Mouse (Mus musculus) heart, postnatal 0 days (tissue): ENCODE measurements at regions not wholly inside any gene's neighbourhood (a gene's known extent, or its start where the extent isn't known, plus 50 kb on each side); places are given as distances from the start of the nearest gene placed in this dataset.

Experiments
- ATAC-seq: fragments of 200-750 bp; cut with Nextera tagmentation; 2 replicates; pipeline ENCODE4 v1.8.0; 2017; ENCODE audit warnings: low read depth, moderate number of reproducible peaks, moderate library complexity; ENCODE audit not compliant: insufficient read depth
- DNase-seq: peaks from one replicate; pipeline ENCODE4 v3.0.0-alpha.2; 2016; ENCODE audit warnings: low spot score
- H3K27ac ChIP-seq: fragments of 300-500 bp; sonication (generic); 2 replicates; pipeline ENCODE4 v1.5.1; 2014; ENCODE audit warnings: low read depth, mild to moderate bottlenecking
- H3K27me3 ChIP-seq: fragments of 300-500 bp; sonication (generic); 2 replicates; pipeline ENCODE4 v1.6.1; 2014; ENCODE audit warnings: low read length, mixed read lengths; ENCODE audit not compliant: control insufficient read depth, insufficient read depth
- H3K36me3 ChIP-seq: fragments of 300-500 bp; sonication (generic); replicated peaks from 2 replicates; pipeline ENCODE4 v1.6.1; 2014; ENCODE audit warnings: low read length, mixed read lengths; ENCODE audit not compliant: control insufficient read depth, insufficient read depth
- H3K4me1 ChIP-seq: fragments of 300-500 bp; sonication (generic); 2 replicates; pipeline ENCODE4 v1.6.1; 2014; ENCODE audit warnings: antibody characterized with exemption; ENCODE audit not compliant: control insufficient read depth, insufficient read depth
- H3K4me2 ChIP-seq: fragments of 300-500 bp; sonication (generic); 2 replicates; pipeline ENCODE4 v1.6.1; 2014; ENCODE audit warnings: low read depth, mild to moderate bottlenecking, low read length, moderate library complexity
- H3K4me3 ChIP-seq: fragments of 300-500 bp; sonication (generic); 2 replicates; pipeline ENCODE4 v1.5.1; 2014; ENCODE audit warnings: low read depth, low read length
- H3K9ac ChIP-seq: fragments of 300-500 bp; sonication (generic); replicated peaks from 2 replicates; pipeline ENCODE4 v1.6.1; 2014; ENCODE audit warnings: low read depth, low read length, mixed read lengths
- H3K9me3 ChIP-seq: fragments of 300-500 bp; sonication (generic); replicated peaks from 2 replicates; pipeline ENCODE4 v1.6.1; 2016; ENCODE audit warnings: low read length; ENCODE audit not compliant: control insufficient read depth
- CTCF ChIP-seq: IDR thresholded peaks from 2 replicates; pipeline ENCODE4 v1.5.1; 2016; ENCODE audit warnings: antibody characterized with exemption, control low read depth, low read depth
- EP300 ChIP-seq: IDR thresholded peaks from 2 replicates; pipeline ENCODE4 v1.6.1; 2016; ENCODE audit warnings: antibody characterized with exemption, low read depth
- WGBS: fragments of 180-500 bp; shearing (Covaris S2); extraction: QIAGEN DNeasy Blood & Tissue Kit; methylation state at CpG from one replicate; pipeline ENCODE4 v1.1.7; 2014; 5-methylcytosine and 5-hydroxymethylcytosine counted together

GRCm38 (mm10) chr17:52078496-52078895 lies 245.4 kb upstream of the Satb1 start:
- no peak for ATAC-seq
- no peaks in the 10 kb centered on the region for H3K9me3 ChIP-seq
- H3K4me1 ChIP-seq = no peaks in the 10 kb centered on the region
- no peak for TF ChIP-seq EP300
- WGBS = 62% methylated on average over 8 of the region's 8 CpGs
- no peak overlapping the region for H3K9ac ChIP-seq
- no peaks in the 10 kb centered on the region for H3K27me3 ChIP-seq
- no peak overlapping the region for H3K4me2 ChIP-seq
- no peak overlapping the region for H3K27ac ChIP-seq
- no peak overlapping the region for H3K4me3 ChIP-seq
- H3K36me3 ChIP-seq = no peaks in the 10 kb centered on the region
- DNase-seq = no peak

GRCm38 (mm10) chr17:52077951-52078350 lies 244.9 kb upstream of the Satb1 start:
- H3K9me3 ChIP-seq = no peaks in the 10 kb centered on the region
- H3K9ac ChIP-seq = no peak overlapping the region
- H3K4me3 ChIP-seq = no peak overlapping the region
- H3K4me1 ChIP-seq = no peaks in the 10 kb centered on the region
- H3K27me3 ChIP-seq = no peaks in the 10 kb centered on the region
- H3K4me2 ChIP-seq = no peak overlapping the region
- DNase-seq (no peak), ATAC-seq (no peak)
- 79% methylated on average over 4 of the region's 4 CpGs for WGBS
- no peak overlapping the region for H3K27ac ChIP-seq
- TF ChIP-seq EP300 = no peak
- no peak for TF ChIP-seq CTCF
- H3K36me3 ChIP-seq = no peaks in the 10 kb centered on the region

DNA sequence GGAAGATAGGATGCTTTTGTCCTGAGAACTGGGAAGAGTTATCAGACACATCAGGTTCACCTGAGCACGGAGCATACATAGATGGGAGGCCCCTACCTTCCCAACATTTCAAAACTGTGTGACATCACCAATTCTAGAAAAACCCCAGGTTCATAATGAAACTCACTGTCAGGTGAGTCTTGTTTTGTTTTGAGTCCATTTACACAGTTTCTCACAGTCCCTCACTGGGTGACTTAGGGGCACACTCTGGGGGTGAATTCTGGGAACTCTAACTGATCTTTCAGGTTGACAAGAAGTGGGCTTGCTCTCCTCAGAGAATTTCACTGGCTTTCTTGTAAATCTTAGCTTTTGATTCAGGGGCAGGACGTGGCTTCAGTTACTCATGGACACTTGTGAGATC lies 243.7 kb upstream of the Satb1 start:
- H3K4me2 ChIP-seq = no peak overlapping the region
- no peak for ATAC-seq
- no peaks in the 10 kb centered on the region for H3K9me3 ChIP-seq
- no peaks in the 10 kb centered on the region for H3K4me1 ChIP-seq
- no peak for DNase-seq
- H3K4me3 ChIP-seq = no peak overlapping the region
- H3K27me3 ChIP-seq = no peaks in the 10 kb centered on the region
- 84% methylated on average over 2 of the region's 2 CpGs for WGBS
- no peaks in the 10 kb centered on the region for H3K36me3 ChIP-seq
- TF ChIP-seq CTCF (no peak), EP300 (no peak)
- H3K27ac ChIP-seq = no peak overlapping the region
- H3K9ac ChIP-seq = no peak overlapping the region

GRCm38 (mm10) chr17:52067721-52068120 lies 234.6 kb upstream of the Satb1 start:
- Histone ChIP-seq H3K27me3 (no peaks in the 10 kb centered on the region), H3K36me3 (no peaks in the 10 kb centered on the region), H3K9ac (no peak overlapping the region), H3K4me2 (no peak overlapping the region), H3K4me1 (no peaks in the 10 kb centered on the region), H3K27ac (no peak overlapping the region), H3K4me3 (no peak overlapping the region), H3K9me3 (0 out of 2 replicates have a peak, but pooled peaks cover 3% of the 10 kb centered on the region)
- WGBS = 56% methylated on average over 2 of the region's 2 CpGs
- no peak for ATAC-seq
- no peak for DNase-seq
- TF ChIP-seq CTCF (no peak), EP300 (no peak)

- Histone ChIP-seq H3K27me3 (no peaks in the 10 kb centered on the region), H3K4me1 (no peaks in the 10 kb centered on the region), H3K27ac (no peak overlapping the region), H3K4me3 (no peak overlapping the region), H3K9ac (no peak overlapping the region), H3K9me3 (0 out of 2 replicates have a peak, but pooled peaks cover 3% of the 10 kb centered on the region), H3K36me3 (no peaks in the 10 kb centered on the region), H3K4me2 (no peak overlapping the region)
- DNase-seq = no peak
- 75% methylated on average over 5 of the region's 5 CpGs for WGBS
- ATAC-seq = no peak
- TF ChIP-seq CTCF (no peak), EP300 (no peak)
These were observed 231.5 kb upstream of the Satb1 start for GRCm38 (mm10) chr17:52064618-52065017.

DNA sequence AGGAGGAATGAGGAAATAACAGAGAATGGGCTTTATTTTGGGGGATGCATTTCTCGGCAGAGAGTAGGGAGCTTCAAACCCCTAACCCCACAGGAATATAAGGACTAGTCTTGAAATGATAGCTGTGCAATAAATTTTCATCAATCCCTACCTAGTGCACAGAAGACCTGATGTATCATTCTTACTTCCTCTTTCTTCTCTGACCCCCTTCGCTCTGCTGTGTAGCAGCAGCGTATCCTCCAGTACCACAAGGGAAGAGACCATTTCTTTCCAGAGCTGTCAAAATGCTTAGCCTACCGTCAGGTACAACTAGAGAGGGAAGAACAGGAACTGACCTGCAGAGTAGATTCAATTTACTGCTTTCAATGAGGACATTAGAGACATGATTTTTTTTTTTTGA lies 230.0 kb upstream of the Satb1 start:
- H3K27ac ChIP-seq = no peak overlapping the region
- TF ChIP-seq CTCF (no peak), EP300 (no peak)
- WGBS = 70% methylated on average over 4 of the region's 4 CpGs
- no peaks in the 10 kb centered on the region for H3K4me1 ChIP-seq
- H3K4me3 ChIP-seq = no peak overlapping the region
- DNase-seq (no peak), ATAC-seq (no peak)
- no peak overlapping the region for H3K9ac ChIP-seq
- no peaks in the 10 kb centered on the region for H3K36me3 ChIP-seq
- no peaks in the 10 kb centered on the region for H3K27me3 ChIP-seq
- H3K4me2 ChIP-seq = no peak overlapping the region
- H3K9me3 ChIP-seq = 0 out of 2 replicates have a peak, but pooled peaks cover 3% of the 10 kb centered on the region
